Mouse (Mus musculus): Measurements from ENCODE around the gene E330021D16Rik.
A peak's percentile ranks its signal among the peaks of the same experiment; 100 is the strongest.
"Not testable (repeated sequence)": the region's sequence is repeated elsewhere in the genome, so short reads cannot be mapped to it uniquely, and the experiment has no call there.

E330021D16Rik gene

DNA sequence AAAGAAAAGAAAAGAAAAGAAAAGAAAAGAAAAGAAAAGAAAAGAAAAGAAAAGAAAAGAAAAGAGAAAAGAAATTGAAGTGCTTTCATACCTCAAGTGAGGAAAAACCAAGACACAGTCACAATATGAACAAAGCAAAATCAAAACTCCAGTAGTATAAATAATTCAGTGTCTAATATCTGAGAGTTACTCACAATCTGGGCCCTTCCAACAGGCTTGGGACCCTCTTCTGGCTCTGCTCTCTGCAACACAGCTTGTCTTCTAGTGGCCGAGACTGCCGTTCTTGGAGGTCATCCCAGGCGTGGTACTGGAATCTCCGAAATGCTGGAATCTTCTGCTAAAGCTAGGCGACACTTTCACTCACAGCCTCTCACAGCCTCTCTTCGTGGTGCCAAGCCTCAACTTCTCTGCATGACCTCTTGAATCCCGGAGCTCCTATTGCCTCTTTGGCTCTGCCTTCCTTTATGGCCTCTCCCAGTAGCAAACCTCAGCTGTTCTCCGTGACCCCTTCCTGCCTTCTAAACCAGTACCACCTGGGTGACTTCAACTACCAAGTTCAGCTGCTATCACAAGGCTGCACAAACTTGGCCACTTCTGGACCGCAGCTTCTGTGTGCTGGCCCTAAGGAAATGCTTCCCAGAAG, at the start of gene E330021D16Rik:
E330021D16Rik (minus strand) TSS at position 437 of the 643 bp plus-strand sequence.
- DNase-seq (ENCODE audit: inconsistent ontology term): no peak

GRCm38 (mm10) chr6:136465021-136465420, 49.7 kb upstream of the E330021D16Rik start:
- DNase-seq (ENCODE audit: inconsistent ontology term): peak; percentile 27

- DNase-seq (ENCODE audit: inconsistent ontology term): no peak
These were observed 48.8 kb upstream of the E330021D16Rik start for GRCm38 (mm10) chr6:136464121-136464621.

- DNase-seq (ENCODE audit: inconsistent ontology term): no peak
These were observed 48.1 kb upstream of the E330021D16Rik start for GRCm38 (mm10) chr6:136463491-136463890.

GRCm38 (mm10) chr6:136459156-136459555, 43.8 kb upstream of the E330021D16Rik start:
- DNase-seq (ENCODE audit: inconsistent ontology term): no peak

DNA sequence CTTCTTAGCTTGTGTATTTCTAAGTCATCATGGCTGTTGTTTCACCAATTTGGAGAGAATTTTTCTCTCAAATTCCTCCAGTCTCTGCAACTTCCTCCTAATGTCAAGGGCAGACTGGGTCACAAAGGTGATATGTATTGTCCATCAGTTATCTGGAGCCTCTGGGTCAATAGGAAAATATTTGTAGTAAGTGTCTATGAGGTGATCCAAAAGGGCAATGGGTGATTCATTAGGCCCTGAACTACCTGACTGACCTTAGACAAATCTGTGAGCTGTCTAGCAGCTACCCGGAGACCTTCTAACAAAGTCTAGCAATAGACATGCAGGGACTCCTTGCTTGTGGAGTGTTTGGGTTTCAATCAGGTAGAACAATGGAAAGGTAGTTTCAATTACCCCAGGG, 40.9 kb upstream of the E330021D16Rik start:
- no peak for DNase-seq (ENCODE audit: inconsistent ontology term)

- DNase-seq (ENCODE audit: inconsistent ontology term): peak; percentile 19
These were observed 40.3 kb upstream of the E330021D16Rik start for GRCm38 (mm10) chr6:136455696-136456095.

DNA sequence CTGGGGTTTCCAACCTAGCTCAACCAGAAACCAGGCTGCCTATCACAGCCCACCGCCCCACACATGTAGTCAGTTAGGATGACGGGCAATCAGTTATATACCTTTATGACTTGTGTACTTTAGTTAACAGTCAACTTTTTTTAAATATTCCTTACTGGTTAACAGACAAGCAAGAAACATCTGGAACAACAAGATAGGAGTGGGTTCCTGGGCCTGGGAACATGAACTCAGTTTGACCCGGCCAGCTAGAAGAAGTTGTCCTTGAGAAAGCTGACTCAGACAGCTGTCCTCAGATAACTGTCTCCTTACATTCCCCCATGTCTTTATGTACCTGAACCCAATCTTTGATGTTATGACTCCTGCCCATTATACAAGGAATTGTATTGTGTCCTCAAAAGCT, 37.3 kb upstream of the E330021D16Rik start:
- no peak for DNase-seq (ENCODE audit: inconsistent ontology term)

DNA sequence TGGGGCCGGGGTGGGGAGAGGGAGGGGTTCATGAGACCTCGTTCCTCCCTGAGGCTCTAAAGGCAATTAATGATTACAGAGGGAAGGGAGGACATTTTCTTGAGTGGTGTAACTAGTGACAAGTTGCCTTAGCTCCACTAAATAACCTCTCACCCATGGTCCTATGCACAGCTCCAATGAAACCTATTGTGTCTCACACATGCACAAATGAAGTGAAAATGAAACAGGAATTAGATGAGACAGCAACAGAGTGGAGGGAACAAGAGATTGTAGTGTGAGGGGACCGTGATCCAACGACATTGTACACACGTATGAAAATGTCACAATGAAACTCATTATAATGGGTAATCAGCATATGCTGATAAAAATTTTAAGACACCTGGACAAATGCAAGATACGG, 35.5 kb upstream of the E330021D16Rik start:
- no peak for DNase-seq (ENCODE audit: inconsistent ontology term)

DNA sequence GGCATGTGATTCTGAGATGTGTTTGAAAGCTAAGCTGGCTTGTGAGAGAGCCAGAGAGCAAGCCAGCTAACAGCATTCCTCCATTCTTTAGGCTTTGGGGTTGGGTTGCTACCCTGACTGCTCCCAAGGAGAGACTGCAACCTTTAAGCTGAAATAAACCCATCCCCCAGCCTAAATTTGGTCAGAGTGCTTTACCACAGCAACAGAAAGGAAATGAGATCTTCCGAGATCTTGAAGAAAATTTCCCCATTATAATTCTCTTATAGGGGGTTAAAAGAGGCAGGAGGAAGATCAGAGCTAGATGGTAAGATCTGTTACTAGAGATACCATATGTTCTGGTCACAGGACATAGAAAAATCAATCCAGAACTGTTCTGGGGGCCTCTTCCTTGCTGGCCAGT, 34.6 kb upstream of the E330021D16Rik start:
- no peak for DNase-seq (ENCODE audit: inconsistent ontology term)

DNA sequence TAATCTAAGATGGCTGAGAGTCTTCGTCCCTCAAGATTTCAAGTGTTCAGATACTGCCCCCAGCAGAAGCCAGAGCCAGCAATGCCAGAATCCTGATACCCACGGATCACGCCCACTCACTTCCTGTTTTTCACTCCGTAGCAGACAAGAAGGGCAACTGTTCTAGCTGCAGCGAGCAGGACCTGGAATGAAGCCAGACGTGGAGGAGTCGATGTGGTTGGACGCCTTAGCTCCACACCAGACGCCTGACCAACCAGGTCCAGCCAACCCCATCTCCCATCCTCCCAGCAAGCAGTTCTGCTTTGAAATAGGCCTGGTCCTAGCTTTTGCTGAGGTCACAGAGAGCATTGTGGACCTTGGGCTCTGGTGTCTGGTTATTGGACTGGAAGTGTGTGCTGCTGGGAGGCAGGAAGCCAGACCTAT, 33.9 kb upstream of the E330021D16Rik start:
- peak; percentile 19 for DNase-seq (ENCODE audit: inconsistent ontology term)

- DNase-seq (ENCODE audit: inconsistent ontology term): not testable (repeated sequence)
These were observed 23.8 kb upstream of the E330021D16Rik start for GRCm38 (mm10) chr6:136439205-136439604.

GRCm38 (mm10) chr6:136436151-136436550, 20.8 kb upstream of the E330021D16Rik start:
- not testable (repeated sequence) for DNase-seq (ENCODE audit: inconsistent ontology term)

- DNase-seq (ENCODE audit: inconsistent ontology term): no peak
These were observed 18.2 kb upstream of the E330021D16Rik start for GRCm38 (mm10) chr6:136433573-136433972.

GRCm38 (mm10) chr6:136431896-136432248, 16.5 kb upstream of the E330021D16Rik start:
- DNase-seq (ENCODE audit: inconsistent ontology term): no peak

DNA sequence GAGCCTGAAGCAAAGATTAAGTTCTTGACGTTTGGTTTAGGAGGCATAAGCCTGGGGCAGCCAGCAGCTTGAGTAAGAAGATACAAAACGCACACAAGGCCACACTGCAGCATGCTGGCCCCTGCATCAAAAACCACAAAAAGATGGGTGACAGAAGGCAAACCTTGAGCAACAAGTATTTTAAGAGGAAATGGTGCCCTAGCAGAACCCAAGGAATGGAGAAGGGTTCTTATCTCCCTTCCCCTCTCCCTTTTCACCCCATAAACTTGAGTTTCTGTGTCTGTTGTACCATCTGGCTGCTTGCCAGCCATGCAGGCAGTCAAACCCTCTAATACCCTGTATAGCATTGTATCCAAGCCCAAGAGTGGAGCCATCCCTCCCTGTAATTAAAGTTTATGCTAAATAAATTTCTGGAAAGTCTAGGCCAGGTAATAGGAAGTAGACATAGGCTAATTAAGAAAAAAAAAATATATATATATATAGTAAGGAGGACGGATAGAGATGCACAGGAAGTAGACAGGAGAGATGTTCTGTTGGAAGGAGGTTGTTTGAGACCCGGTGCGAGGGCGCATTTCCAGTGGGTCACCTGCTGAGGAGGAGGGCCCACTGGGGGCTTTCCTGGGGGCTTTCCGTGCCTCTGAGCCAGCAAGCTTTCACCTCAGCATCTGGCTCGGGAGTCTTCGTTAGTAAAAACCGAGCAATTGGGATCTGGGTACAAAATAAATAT, 16.0 kb upstream of the E330021D16Rik start:
- DNase-seq (ENCODE audit: inconsistent ontology term): no peak

DNA sequence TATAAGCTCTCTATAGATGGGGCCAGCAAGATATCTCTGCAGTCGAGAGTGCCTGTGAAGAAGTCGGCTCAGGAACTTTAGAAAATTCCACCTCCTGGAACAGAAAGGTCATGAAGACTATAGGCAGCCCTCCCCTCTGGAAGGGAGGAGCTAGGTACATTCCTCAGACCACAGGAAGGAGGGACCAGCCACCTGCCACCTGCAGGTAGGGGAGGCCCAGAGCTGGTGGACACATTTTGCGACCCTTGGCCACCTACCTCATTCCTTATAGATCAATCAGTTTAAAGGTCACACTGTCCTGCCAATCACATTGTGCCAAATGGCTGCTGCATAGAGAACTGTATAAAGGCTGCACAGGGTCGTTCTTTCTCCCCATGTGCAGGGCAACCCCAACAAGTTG, 14.1 kb upstream of the E330021D16Rik start:
- DNase-seq (ENCODE audit: inconsistent ontology term): no peak

- no peak for DNase-seq (ENCODE audit: inconsistent ontology term)
These were observed 13.0 kb upstream of the E330021D16Rik start for GRCm38 (mm10) chr6:136428412-136428811.

DNA sequence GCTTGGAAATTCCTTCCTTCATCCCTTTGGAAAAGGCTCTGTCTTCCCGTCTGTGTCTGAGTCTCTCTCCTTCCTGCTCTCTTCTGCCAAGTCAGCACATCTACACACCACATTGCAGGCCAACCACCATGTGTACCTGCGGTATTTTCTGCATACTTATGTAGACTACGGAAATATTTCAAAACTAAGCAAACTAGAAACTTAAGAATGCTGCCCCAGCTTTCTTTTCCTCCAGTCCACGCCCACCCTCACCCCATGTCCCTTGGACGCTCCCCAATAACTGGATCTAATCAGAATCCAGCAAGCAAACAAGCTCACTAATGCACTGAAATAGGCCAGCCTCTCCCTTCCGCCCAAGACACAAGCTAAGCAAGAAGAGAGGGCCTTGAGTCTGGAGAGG, 11.9 kb upstream of the E330021D16Rik start:
- DNase-seq (ENCODE audit: inconsistent ontology term): no peak

DNA sequence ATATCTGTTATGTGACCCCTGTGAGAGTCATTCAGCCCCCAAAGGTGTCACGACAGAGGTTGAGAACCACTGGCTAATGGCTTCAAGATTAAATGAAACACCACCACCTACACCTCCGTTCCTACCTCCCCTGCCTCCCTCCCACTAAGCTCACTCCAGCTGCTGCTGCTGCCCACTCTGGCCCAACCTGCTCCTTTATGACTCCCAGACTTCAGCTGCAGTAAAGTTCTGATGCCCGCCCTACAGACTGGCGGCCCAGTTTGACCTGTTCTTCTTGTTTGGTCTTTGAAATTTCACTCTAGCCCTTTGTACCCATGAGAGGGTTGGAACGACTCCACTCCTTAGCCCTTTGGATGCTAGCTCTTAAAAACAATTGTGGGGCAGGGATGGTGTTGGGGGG, 10.6 kb upstream of the E330021D16Rik start:
- DNase-seq (ENCODE audit: inconsistent ontology term): no peak

GRCm38 (mm10) chr6:136424166-136424565, 8.8 kb upstream of the E330021D16Rik start:
- no peak for DNase-seq (ENCODE audit: inconsistent ontology term)

- no peak for DNase-seq (ENCODE audit: inconsistent ontology term)
These were observed 7.8 kb upstream of the E330021D16Rik start for GRCm38 (mm10) chr6:136423201-136423600.

Measured in Muller cell, postnatal 12 days (primary cell).